Mouse (Mus musculus) testis, postnatal 14 days (tissue): ENCODE data around the gene Tmem200b.

ENCODE experiments used
- DNase-seq: peaks from one replicate; pipeline ENCODE4 v3.0.0; 2021; ENCODE audit warnings: low spot score

Gene Tmem200b

DNA sequence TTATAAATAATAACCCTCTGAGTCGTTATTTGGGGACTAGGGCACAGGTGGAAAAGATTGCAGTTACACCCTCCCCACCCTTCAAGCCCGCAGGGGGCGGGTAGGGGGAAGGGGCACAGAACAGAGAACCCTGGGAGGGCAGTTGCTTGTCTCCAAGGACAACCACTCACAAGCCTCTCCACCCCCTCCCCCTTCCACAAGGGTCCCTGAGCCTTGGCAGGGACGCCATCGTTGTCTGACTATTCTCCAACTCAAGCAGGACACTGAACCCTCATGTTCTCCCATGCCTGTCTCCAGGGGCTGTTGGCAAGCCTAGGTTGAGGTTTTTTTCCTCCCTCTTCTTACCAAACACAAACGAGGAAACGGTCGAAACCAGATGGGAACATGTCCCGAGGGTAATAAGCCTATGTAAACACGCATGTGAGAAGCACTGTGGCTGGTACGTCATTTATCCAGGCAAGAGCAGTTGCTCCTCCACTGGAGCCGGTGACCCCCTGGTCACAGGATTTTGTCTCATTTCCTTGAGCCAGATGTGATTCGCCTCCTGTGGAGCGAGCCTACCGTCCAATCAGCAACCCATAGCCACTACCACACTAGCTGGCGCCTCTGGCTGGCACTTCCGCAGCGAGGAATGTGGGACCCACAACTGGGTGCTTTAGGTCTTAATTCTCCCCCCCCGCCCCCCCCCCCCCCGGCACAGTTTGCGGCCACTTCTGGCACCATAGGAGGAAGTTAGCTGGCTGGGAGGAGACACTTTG, 11.2 kb upstream of the Tmem200b start:
- no peak for DNase-seq

DNA sequence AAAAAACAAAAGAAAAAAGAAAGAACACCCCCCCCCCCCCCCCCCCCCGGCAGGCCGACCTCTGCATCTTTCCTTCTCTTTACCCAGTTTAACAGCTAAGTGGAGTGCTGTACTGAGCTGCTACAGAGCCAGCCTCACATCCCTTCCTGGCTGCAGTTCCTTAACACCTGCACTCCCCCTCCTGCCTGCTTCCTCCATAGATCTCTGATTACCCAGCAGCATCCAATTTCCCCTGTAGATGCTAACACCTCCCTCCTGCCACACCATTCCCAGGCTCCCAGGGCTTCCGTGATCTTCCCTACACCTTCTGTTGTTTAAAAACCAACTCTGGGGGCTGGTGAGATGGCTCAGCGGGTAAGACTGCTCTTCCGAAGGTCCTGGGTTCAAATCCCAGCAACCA, 10.1 kb upstream of the Tmem200b start:
- no peak for DNase-seq

DNA sequence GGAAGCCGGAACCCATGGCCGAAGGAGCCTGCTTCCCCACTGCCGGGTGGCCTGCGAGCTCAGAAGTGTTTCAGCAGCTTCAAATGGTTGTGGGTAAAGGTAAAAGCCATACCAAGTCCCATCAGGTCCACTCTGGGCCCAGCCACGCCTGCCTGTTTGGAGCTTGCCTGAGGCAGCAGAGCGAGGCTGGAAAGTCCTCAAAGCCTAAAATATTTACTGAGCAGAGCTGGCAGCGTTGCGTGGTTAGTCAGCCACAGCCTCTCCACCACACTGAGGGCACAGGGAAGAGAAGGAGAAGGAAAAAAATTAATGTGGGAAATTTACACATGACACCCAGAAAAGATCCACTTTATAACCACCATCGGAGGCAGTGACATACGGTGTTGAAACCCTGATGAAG, 8.0 kb upstream of the Tmem200b start:
- DNase-seq = no peak

DNA sequence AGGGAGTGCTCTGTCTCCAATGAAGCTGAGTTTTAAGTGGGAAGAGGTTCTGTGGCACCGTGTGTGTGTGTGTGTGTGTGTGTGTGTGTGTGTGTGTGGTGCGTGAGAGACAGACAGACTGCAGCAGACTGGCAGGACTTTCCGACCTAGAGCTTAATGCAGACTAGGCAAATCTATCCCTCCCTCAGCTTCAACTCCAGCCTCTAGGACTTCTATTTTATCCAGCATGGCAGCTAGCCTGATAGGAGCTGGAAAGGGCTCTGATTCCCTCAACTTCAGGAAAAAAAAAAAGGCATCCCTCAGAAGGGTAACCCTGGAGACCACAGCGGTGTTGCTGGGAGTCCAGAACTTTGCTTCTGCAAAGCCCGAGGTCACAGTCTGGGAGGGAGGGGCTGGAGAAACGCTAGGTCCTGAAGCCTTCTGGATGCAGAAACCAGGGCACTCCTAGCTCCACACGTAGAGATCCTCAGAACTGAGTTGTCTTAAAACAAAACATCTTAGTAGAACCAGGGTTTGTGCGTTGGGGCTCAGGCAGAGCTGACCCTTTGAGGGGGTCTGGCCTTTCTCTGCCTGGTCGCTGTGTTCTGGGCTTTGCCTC, 7.4 kb upstream of the Tmem200b start:
- DNase-seq = no peak

DNA sequence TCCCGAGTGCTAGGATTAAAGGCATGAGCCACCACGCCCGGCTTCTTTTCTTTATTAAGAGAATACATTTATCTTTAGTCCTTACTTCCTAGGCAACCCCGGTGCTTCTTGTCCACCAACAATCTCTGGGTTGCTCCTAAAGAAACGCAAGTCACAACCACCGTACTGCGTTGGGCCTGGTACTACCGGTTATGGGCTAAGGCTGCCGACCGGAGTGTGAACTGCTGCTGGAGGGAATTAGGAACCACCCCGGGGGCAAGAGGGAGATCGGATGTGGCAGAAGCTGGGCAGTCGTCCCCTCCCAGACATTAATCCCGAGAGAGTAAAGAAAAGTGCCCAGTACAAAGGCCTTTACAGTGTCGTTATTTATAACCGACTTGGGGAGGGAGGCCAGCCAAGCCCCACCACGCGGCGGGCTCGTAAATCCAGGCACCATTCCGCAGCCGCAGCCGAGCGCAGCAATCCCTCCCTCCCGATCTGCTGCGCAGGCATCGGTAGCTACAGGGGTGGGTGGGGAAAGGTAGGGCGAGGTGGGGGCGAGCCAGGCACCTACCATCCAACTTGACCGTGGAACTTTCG, 6.6 kb upstream of the Tmem200b start:
- DNase-seq = no peak

DNA sequence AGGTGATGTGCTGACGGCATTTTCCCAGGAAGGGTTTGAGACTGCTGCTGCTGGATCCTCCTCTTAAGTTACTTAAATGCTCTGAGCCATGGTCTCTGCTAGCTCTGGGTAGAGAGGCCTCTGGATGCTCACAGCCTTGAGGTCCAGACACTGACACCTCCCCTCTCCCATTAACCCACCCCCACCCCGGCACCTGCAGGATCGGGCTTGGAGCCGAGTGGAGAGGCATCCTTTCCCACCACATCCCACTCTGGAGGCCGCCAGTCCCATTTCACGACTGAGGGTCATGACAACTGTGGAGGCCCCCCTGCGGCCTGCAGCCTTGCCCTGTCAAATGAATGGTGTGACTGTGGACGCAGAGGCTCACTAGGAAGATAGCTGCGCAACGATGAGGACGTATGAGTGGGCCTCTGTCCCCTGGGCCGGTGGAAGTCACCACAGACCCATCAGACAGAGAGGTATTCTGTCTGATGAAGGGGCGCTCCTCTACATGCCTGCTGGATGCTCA, 5.7 kb upstream of the Tmem200b start:
- no peak for DNase-seq

DNA sequence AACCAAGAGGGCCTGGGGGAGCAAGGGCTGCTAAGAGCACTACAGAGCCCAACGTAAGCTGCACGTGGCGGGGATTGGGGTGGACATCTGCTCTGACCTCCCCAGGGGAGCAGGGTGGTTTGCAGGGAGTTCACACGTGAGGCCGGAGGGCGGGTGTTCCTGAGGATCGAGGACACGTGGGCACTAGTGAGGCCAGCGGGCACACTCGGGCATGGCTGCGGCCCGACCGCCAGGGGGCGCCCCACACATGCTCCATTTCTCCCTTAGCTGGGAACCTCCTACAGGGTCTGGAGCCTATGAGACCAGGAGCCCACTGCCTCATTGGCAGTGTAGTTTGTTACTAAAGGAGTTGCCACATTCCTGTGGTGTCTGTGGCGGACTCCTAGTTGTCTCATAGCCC, 5.1 kb upstream of the Tmem200b start:
- peak; percentile 87 for DNase-seq

DNA sequence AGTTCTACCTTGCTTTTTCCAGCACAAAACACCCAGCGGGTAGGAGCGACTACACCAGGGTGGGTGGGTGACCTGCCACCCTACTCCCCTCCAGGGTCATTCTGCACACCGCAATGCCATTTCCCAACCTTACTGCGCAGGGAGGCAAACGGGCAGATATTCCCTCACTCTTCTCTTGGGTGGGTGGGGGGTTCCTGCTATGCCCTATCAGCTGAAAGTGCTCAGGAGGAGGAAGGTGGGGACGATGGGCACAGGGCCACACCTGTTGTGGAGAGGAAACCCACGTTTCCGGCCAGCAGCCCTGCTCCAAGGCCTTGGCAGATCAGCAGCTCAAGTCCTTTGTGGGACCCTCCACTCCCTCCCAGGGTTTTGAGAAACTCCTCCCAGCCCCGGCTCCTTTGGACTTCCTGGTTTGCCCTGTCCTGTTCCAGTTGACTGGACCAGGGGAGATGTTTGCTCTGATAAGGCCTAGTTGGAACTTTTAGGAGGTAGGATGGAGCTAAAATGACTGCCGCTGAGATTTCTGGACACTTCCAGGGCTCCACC, 4.5 kb upstream of the Tmem200b start:
- DNase-seq = no peak

DNA sequence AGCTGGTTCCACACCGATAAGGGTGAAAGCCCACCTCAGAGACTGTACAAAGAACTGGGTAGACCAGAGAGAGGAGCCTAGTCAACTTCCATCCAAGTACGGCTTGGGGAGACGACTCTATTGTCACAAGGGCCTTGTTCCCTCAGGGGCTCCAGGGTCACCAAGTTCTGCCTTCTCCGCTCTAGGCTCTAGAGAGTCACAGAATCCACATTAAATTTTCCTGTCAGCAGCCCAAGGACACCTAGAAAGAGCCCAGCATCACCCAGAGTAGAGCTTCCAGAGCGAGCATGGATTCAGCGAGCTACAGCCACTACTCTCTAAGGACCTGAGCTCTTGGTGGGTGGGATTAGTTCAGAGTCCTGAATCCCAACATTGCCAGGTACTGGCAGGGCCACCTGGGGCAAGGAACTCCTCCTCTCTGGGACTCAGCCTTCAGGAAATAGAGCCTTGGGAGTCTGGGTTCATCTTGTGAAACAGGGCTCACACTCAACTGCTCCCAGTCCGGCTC, 3.5 kb upstream of the Tmem200b start:
- no peak for DNase-seq

DNA sequence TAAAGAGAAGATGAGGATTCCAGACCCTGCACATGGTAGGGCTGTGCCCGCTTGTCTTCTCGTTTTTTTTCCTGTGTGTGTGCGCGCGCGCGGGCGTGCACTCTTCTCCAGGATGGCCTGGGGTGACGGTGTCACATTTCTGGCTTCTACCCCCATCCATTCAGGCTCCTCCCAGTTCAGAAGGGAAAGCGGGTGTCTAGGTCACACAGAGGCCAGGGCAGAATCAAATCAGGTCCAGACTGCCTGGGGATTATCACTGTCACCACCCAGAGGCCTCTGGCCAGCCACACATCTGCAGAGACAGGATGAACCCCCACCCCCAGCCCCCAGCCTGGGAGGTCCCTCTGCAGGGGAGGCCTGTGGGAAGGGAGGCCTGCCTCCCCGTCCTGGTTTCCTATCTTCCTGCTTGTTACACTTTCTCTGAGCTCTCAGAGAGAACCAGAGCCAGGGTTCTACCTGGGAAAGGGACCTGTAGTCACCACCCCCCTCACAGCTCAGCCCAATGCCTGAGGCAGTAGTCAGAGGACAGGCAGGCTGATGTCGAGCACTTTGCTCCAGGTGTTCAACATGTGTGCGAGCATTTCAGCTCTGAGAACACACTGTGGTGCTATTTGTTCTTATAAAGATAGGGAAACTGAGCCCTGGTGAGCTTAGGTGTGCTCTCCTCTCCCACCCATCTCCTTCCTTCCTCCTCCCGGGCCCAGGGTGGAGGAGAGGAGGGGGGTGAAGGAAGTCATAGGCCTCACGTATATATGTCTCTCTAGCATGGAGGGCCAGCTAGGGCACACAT, 2.7 kb upstream of the Tmem200b start:
- no peak for DNase-seq

DNA sequence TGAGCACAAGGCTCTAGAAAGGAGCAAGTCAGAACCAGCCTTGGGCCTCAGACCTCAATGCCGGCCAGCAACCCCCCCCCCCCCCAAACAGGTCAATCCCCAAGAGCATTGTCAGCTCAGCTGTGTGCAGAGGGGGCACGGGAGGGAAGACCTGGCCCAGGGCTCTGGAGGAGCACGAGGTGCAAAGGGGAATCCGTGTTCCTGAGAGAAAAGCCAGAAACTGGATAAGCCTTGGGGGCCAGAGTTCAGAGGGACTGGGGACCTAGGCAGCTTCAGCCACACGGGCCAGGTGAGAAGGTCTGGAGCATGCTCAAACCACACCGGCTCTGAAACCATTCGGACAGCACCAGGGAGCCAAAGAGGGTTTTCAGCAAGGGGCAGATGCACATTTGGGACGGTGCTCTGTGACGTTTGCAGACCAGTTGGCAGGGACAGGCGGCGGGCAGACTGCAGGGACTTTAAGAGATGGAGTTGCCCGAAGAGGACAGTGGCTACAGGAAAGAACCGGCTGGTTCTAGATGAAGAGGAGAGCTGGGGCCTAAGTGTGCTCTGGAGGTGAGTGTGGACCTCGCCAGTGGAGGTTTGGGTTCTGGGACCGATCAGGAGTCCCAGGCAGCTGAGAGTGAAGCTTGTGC, 1.9 kb upstream of the Tmem200b start:
- no peak for DNase-seq

DNA sequence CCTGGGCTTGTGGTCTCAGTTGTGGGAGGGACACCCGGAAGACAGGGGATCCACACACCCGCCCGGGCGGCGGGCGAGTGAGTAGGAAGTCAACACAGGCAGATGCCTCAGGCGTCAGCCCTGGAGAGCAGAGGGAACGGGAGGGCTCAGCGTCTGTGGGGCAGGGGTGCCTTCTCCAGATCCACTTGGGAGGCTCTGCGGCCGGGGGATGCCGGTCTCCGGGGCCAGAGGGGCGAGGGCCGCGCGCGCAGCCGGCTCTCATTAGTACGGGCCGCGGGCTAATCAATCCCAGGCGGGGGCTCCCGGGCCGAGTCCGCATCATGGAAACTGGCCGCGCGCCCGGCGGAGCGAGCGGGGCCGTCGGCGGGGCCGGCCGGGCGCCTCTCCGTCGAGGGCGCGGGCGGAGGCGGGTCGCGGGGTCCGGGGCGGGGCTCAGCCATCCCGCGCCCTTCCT, 1.4 kb upstream of the Tmem200b start:
- peak; percentile 38 for DNase-seq

DNA sequence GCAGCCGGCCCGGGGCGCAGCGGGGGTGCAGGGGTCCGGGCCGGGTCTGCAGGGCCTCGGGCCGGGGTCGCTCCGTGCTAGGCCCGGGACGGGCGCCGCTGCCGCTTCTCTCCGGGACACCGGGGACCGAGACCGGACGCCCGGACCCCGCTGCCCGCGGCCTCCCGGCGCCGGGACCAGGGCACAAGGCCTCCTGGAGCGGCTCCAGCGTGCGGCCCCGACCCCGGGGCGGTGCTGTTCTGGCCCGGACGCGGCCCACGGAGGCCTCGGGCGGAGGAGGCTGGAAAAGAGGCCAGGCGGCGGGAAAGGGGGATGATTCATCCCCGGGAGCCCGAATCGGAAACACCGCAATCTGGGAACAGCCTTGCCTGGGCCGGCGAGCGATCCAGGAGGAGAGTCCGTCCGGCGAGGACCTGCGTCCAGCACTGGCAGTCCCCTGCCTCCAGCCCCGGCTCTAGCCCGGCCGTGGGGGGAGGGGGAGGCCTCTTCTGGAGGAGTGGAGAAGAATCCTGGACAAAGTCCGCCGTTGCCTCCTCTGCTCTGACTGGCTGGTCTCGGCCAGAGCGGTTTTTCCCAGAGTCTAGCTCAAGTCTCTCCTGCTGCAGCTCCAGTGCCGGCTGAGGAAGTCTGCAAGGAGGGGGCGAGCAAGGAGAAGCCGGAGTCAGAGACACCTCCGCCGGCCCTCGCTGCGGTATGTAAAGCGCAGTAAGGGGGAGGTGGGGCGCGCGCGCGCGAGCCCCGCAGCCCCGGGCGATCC, 798 bp upstream of the Tmem200b start:
- peak; percentile 69 for DNase-seq

DNA sequence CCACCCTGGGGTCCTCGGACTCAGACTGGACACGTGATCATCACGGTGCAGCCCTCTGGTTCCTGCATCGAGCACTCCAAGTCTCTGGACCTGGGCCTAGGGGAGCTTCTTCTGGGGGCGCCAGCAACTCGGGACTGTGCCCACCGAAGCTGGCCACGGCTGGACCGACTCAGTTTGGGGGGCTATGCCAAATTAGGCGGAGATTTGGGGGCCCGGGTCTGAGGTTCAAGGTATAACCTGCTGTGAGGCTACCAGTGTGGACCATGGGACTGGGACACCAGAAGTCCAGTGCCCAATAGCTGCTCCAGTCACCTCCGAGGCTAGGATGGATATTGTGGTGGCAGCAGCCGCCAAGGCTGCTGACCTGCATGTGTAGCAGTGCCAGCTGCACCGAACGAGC, 833 bp downstream of the Tmem200b start:
- no peak for DNase-seq

DNA sequence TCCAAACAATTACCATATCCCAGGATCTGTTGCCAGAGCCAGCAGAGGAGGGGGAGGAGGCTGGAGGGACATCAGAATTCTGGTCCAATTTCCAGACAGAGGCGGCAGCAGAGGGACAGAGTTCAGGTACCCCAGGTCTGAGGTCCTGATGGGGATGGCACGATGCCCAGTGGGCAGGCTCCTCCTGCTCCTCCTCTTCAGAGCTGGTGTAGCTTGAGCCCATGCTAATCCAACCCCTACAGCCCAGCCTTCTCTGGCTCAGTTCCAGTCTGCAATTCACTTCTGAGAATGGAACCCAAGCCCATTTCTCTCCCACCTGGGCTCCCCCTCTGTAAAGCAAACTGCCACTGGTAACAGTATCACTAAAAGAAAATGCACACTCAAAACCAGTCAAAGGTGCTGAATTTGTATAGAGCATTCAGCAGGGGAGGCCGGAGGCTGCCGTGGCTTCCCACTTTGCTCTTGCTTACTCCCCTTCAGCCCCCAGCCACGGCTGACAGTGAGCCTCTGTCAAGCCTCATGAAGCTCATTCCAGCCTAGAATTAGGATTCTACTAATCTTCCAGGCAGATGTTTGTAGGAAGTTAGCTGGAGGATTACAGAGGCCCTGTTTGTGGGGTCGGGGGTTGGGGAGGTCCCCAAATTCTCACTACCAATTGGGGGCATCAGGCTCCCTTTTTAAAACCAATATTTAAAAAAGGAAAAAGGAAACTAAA, 2.7 kb downstream of the Tmem200b start:
- DNase-seq = peak; percentile 75

DNA sequence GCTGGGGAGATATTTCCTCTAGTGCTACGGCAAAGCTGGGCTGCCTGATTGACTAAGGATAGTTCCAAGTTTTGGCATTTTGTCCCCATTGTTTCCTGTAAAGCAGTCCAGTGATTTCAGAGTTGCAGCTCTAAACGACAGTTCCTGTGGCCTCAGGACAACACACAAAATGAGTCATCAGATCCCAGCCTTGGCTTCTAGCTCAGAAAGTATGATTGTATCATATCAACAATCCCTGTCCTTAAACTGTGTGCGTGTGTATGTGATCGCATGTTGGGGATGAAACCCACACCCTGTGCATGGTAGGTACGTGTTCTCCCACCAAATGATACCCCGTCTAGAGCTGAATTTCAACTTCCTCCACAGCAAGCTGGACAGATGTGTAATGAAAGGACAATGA, 7.6 kb downstream of the Tmem200b start:
- DNase-seq = no peak

DNA sequence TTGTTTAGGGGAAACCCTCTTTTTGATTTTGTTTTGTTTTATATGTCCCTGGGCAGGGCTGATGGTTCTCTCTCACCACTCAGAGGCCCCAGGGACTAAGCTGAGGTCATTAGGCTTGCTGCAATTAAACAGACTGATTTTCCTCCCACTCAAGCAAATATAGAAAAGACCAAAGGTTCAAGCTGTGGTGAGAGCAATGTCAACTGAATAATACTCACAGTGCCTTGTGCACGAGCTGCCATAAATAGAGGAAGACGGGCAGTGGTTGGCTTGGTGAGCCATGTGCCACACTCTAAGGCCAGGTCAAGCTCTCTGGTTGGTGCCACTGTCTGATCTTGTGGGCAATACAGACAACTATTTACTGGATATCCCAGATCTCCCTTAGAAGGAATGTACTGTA, 17.9 kb downstream of the Tmem200b start:
- DNase-seq = no peak

DNA sequence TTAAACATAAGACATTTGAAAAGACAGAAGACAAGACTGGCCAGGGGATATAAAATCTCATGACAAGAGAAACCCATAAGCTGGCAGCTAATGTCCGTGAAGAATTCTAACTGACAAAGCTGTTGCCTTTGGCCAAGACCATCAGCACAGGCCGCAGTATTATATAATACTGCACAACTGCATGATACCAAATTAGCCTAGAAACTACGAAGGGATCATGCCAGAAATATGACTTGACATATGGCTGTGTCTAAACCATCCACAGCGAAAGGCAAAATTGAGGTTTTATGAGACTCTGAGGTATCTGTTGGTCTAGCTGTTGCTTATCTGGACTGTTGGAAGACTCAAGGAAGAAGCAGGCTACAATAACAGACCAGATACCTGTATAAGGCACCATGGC, 19.3 kb downstream of the Tmem200b start:
- no peak for DNase-seq

DNA sequence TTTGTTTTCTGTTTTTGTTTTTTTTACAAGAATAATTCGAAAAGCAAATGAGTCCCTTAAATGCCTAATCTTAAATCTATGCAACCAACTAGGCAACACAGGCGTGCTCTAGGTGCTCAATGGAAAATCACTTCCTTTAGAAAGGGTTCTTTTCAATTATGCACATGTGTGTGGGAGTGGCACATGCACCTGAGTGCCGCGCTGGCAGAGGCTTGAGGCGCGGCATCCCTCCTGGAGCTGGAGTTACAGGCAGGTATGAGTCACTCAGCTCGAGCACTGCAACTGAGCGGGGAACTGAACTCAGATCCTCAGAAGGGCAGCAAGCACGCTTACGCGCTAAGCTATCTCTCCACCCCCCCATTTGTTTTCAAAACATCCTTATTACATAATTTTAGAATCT, 26.3 kb downstream of the Tmem200b start:
- DNase-seq = no peak

DNA sequence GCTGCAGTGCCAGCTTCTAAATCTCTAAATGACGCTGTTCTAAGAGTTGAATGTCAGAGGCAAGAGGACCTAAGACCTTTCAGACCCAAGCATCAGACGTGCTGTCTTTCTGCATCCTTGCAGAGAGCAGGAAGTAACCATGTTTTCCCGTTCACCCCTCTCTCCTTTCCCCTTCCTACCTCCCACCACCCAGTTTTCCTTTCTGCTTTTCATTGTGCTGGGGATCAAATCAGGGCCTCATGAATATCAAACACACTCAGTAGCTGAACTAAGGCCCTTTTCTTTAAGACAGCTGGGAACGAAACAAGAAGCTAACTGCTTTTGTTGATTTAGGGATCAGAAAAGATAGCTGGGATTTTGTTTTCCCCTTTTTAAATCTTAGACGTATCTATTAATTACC, 28.3 kb downstream of the Tmem200b start:
- no peak for DNase-seq
